Mouse (Mus musculus): ENCODE measurements around the gene Tmem40. TPM values are rescaled to one million over a fixed set of nuclear protein-coding genes. Genes with fewer than 3 reads are reported as not detected.

Tmem40 gene
- polyA plus RNA-seq, 1 experiment from 2014 or later = 1.6 TPM

GRCm38 (mm10) chr6:115692163-115692950 lies 69.9 kb downstream of the Tmem40 start:
- DNase-seq (ENCODE audit: low spot score) = no peak
- Histone ChIP-seq H3K27me3 (ENCODE audit: low read depth, poor library complexity, severe bottlenecking) (no peaks in the 10 kb centered on the region), H3K4me1 (no peaks in the 10 kb centered on the region), H3K9me3 (replicated peaks) (no peaks in the 10 kb centered on the region), H3K27ac (replicated peaks) (no peak overlapping the region), H3K4me3 (no peak overlapping the region), H3K36me3 (no peaks in the 10 kb centered on the region)
- 71% methylated on average over 9 of the region's 9 CpGs for WGBS

GRCm38 (mm10) chr6:115690105-115690504 lies 72.1 kb downstream of the Tmem40 start:
- Histone ChIP-seq H3K9me3 (replicated peaks) (no peaks in the 10 kb centered on the region; the same call in 1 of the 2 replicates), H3K36me3 (no peaks in the 10 kb centered on the region), H3K27ac (replicated peaks) (no peak overlapping the region), H3K4me1 (peaks cover 4% of the 10 kb centered on the region), H3K27me3 (ENCODE audit: low read depth, poor library complexity, severe bottlenecking) (no peaks in the 10 kb centered on the region), H3K4me3 (no peak overlapping the region)
- no peak for DNase-seq (ENCODE audit: low spot score)
- 93% methylated on average over 4 of the region's 4 CpGs for WGBS

- Histone ChIP-seq H3K9me3 (replicated peaks) (no peaks in the 10 kb centered on the region; the same call in 1 of the 2 replicates), H3K27me3 (ENCODE audit: low read depth, poor library complexity, severe bottlenecking) (no peaks in the 10 kb centered on the region), H3K36me3 (no peaks in the 10 kb centered on the region), H3K4me3 (no peak overlapping the region), H3K4me1 (peaks cover 8% of the 10 kb centered on the region), H3K27ac (replicated peaks) (no peak overlapping the region)
- WGBS = 88% methylated on average over 4 of the region's 4 CpGs
- DNase-seq (ENCODE audit: low spot score) = no peak
Measured at GRCm38 (mm10) chr6:115688589-115688988, 73.6 kb downstream of the Tmem40 start.

GRCm38 (mm10) chr6:115687753-115688152 lies 74.5 kb downstream of the Tmem40 start:
- WGBS = 73% methylated on average over 3 of the region's 3 CpGs
- Histone ChIP-seq H3K4me1 (peaks cover 8% of the 10 kb centered on the region), H3K4me3 (no peak overlapping the region), H3K9me3 (replicated peaks) (no peaks in the 10 kb centered on the region; the same call in 1 of the 2 replicates), H3K27me3 (ENCODE audit: low read depth, poor library complexity, severe bottlenecking) (no peaks in the 10 kb centered on the region), H3K27ac (replicated peaks) (no peak overlapping the region), H3K36me3 (no peaks in the 10 kb centered on the region)
- DNase-seq (ENCODE audit: low spot score) = no peak

- Histone ChIP-seq H3K27ac (replicated peaks) (peak overlapping the region; percentile 49; the same call in 1 of the 2 replicates), H3K4me3 (peak overlapping the region; percentile 35), H3K27me3 (ENCODE audit: low read depth, poor library complexity, severe bottlenecking) (no peaks in the 10 kb centered on the region), H3K36me3 (no peaks in the 10 kb centered on the region), H3K4me1 (peaks cover 8% of the 10 kb centered on the region), H3K9me3 (replicated peaks) (no peaks in the 10 kb centered on the region; the same call in 1 of the 2 replicates)
- peak; percentile 19 for DNase-seq (ENCODE audit: low spot score)
- WGBS = 51% methylated on average over 11 of the region's 11 CpGs
Measured at GRCm38 (mm10) chr6:115684851-115685646, 77.2 kb downstream of the Tmem40 start.

- H3K9me3 ChIP-seq (replicated peaks) = no peaks in the 10 kb centered on the region; the same call in 1 of the 2 replicates
- H3K27ac ChIP-seq (replicated peaks) = no peak overlapping the region
- H3K4me3 ChIP-seq = no peak overlapping the region
- WGBS = 87% methylated on average over 2 of the region's 2 CpGs
- peaks cover 8% of the 10 kb centered on the region for H3K4me1 ChIP-seq
- DNase-seq (ENCODE audit: low spot score) = no peak
- H3K36me3 ChIP-seq = no peaks in the 10 kb centered on the region
- H3K27me3 ChIP-seq (ENCODE audit: low read depth, poor library complexity, severe bottlenecking) = no peaks in the 10 kb centered on the region
Measured at GRCm38 (mm10) chr6:115684271-115684670, 77.9 kb downstream of the Tmem40 start.

GRCm38 (mm10) chr6:115681066-115681465 lies 81.1 kb downstream of the Tmem40 start:
- WGBS = 86% methylated on average over 4 of the region's 4 CpGs
- no peaks in the 10 kb centered on the region; the same call in 1 of the 2 replicates for H3K9me3 ChIP-seq (replicated peaks)
- no peaks in the 10 kb centered on the region for H3K36me3 ChIP-seq
- H3K27me3 ChIP-seq (ENCODE audit: low read depth, poor library complexity, severe bottlenecking) = no peaks in the 10 kb centered on the region
- H3K4me1 ChIP-seq = peaks cover 13% of the 10 kb centered on the region
- no peak overlapping the region for H3K27ac ChIP-seq (replicated peaks)
- H3K4me3 ChIP-seq = no peak overlapping the region
- DNase-seq (ENCODE audit: low spot score) = no peak

Small RNA genes within 50 kb of the gene (microRNA-seq; reads per million reads assigned to microRNA genes)
- 2.7 reads per million for gene Mir7660

Other genes starting within 250 kb of the Tmem40 start
- 36.0 and 37.5 TPM in 2 replicates for gene Tsen2, start 217.7 kb downstream of the Tmem40 start, polyA plus RNA-seq (2016; fragmentation: Nextera tagmentation; extraction: Ambion mirVana)
- 0.10 and 0.15 TPM in 2 replicates for gene Mkrn2os, start 169.8 kb downstream of the Tmem40 start, polyA plus RNA-seq (2016; fragmentation: Nextera tagmentation; extraction: Ambion mirVana)
- 25.7 and 30.0 TPM in 2 replicates for gene Mkrn2, start 160.5 kb downstream of the Tmem40 start, polyA plus RNA-seq (2016; fragmentation: Nextera tagmentation; extraction: Ambion mirVana)
- 114 and 123 TPM in 2 replicates for gene Raf1, start 85.8 kb downstream of the Tmem40 start, polyA plus RNA-seq (2016; fragmentation: Nextera tagmentation; extraction: Ambion mirVana)
- 56.3 and 57.3 TPM in 2 replicates for gene Cand2, start 12.1 kb upstream of the Tmem40 start, polyA plus RNA-seq (2016; fragmentation: Nextera tagmentation; extraction: Ambion mirVana)
- gene Rpl32, start 46.3 kb upstream of the Tmem40 start, polyA plus RNA-seq (2016; fragmentation: Nextera tagmentation; extraction: Ambion mirVana) = 1,558 and 1,869 TPM in 2 replicates
- 1.7 and 2.2 TPM in 2 replicates for gene Efcab12, start 76.0 kb upstream of the Tmem40 start, polyA plus RNA-seq (2016; fragmentation: Nextera tagmentation; extraction: Ambion mirVana)
- 29.6 and 32.3 TPM in 2 replicates for gene Mbd4, start 91.0 kb upstream of the Tmem40 start, polyA plus RNA-seq (2016; fragmentation: Nextera tagmentation; extraction: Ambion mirVana)
- 26.8 and 29.6 TPM in 2 replicates for gene Ift122, start 91.1 kb upstream of the Tmem40 start, polyA plus RNA-seq (2016; fragmentation: Nextera tagmentation; extraction: Ambion mirVana)
- gene Rho, start 169.3 kb upstream of the Tmem40 start, polyA plus RNA-seq (2016; fragmentation: Nextera tagmentation; extraction: Ambion mirVana) = 0.17 and 0.20 TPM in 2 replicates
- gene H1foo, start 182.5 kb upstream of the Tmem40 start, polyA plus RNA-seq (2016; fragmentation: Nextera tagmentation; extraction: Ambion mirVana) = not detected in 2 replicates
- gene Plxnd1, start 232.6 kb upstream of the Tmem40 start, polyA plus RNA-seq (2016; fragmentation: Nextera tagmentation; extraction: Ambion mirVana) = 18.1 and 18.9 TPM in 2 replicates

Data from midbrain, embryonic 10.5 days (tissue).